Mouse (Mus musculus) right cerebral cortex, postnatal 10 days (tissue): Measurements from ENCODE around the gene Aif1.
"Not testable (repeated sequence)": the region's sequence is repeated elsewhere in the genome, so short reads cannot be mapped to it uniquely, and the experiment has no call there.

Experiments used
- DNase-seq, 2 experiments: peaks; one replicate each; pipeline ENCODE4 v3.0.0; 2021; ENCODE audit warnings: low spot score in 2 of 2

Aif1 gene

DNA sequence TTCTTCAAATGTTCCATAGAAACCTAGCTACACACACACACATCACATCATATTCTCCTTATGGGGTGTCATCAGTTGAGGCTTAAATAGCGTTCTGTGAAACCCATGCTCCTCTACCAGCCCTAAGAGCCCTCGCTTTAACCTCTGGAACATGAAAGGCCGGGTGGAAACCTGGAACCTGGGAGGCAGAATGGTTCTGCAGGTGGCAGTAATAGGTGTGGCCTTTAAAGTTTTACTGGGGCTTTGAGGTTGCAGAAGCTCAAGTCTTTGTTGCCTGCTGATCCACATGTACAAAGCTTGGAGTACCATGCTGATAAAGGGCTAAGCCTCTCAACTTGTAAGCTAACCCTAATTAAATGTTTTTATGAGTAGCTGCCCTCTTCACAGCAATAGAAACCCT lies 28.5 kb downstream of the Aif1 start:
- DNase-seq: no peak

DNA sequence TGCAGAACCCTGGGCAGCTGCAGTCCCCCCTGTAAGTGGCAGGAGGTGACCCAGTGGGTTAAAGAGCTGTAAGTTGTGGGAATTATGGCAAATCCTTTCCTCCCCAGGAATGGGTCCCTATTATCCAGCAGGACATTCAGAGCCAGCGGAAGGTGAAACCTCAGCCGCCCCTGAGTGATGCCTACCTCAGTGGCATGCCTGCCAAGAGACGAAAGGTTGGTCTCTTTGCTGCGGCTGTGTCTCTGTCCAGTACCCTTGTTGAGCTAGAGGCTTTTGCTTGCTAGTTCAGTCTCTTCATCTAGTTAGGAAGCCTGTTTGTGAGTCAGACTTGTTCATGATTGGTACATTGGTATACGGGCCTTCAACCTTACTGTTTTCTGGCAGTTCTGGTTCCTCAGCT lies 29.7 kb downstream of the Aif1 start:
- no peak for DNase-seq

DNA sequence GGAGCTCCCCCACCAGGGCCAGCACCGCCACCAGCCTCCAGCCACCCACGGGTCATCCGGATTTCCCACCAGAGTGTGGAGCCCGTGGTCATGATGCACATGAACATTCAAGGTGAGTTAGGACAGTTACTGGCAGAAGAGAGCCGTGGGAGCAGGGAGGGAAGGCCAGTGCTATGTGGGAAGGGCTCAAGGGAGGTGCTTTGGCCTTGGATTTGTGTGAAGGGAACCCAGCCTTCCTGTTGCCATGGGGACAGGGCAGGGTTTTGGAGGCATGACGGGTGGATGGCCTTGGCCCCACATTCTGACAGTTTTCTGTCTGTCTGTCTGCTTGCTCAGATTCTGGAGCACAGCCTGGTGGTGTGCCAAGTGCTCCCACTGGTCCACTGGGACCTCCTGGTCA lies 33.9 kb downstream of the Aif1 start:
- no peak for DNase-seq

DNA sequence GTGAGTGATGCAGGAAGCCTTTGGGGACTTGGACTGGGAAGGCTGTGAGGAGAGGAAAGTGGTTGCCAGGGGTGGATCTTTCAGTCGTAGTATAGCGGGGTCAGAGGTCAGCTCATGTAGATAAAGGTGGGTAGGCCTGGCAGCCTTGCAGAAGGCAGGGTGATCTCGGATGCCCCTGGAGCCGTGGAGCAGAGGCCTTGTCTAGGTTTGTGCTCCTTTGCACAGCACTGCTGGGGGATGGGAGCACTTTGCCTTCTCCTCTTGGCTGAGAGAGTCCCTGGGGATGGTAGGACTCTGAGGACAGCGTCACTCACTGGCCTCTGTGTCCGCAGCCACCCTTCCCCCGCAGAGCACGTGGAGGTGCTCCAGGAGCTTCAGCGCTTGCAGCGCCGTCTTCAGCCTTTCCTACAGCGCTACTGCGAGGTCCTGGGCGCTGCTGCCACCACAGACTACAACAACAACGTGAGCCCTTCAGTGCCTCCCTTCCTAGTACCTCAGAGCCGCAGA lies 35.3 kb downstream of the Aif1 start:
- no peak for DNase-seq

DNA sequence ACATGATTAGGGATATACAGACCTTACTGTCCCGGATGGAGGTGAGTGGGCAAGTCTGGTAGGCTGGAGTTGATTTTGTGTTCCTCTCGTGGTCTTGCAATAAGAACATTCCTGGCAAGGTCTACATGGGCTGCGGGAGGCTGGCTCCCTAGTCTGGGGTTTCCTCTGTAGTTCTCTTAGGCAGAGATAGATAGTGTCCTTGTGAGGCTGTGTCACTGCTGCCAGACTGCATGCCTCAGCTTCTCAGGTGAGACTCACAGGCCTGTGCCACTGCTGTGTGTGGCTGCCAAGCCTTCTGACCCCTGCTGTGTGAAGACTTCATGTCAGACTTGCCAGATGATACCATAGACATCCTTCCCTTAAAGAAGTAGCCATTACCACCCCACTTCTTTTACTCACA lies 36.6 kb downstream of the Aif1 start:
- DNase-seq: no peak

DNA sequence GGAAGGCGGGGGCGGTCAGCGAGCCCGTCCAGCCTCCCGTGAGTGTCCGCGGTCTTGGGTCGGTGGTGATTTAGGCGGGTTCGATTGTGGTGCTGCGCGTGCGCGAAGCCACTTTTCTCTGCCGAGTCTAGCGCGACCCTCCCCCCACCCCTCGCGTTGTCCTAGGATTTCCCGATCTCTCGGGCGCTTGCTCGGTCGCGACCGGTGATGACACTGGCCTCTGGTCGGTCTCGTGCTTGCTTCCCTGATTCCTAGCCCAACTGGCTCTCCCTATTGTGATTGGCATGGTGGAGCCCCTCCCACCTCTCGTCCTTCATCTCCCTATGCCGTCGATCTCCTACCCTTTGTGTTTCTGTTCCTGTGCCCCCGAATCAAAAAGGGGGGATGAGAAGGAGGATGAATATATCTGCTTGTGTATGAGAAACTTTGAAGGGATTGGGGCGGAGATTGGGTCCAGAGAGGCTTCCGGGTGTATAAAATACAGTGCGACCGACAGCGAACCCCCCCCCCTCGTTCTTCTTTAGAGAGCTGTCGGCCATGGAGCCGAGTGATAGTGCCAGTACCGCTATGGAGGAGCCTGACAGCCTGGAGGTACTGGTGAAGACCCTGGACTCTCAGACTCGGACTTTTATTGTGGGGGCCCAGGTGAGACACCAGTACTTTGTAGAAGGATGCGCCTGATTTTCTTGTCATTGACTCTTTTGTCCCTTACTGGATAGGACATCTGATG lies 40.1 kb downstream of the Aif1 start:
- no peak for DNase-seq

DNA sequence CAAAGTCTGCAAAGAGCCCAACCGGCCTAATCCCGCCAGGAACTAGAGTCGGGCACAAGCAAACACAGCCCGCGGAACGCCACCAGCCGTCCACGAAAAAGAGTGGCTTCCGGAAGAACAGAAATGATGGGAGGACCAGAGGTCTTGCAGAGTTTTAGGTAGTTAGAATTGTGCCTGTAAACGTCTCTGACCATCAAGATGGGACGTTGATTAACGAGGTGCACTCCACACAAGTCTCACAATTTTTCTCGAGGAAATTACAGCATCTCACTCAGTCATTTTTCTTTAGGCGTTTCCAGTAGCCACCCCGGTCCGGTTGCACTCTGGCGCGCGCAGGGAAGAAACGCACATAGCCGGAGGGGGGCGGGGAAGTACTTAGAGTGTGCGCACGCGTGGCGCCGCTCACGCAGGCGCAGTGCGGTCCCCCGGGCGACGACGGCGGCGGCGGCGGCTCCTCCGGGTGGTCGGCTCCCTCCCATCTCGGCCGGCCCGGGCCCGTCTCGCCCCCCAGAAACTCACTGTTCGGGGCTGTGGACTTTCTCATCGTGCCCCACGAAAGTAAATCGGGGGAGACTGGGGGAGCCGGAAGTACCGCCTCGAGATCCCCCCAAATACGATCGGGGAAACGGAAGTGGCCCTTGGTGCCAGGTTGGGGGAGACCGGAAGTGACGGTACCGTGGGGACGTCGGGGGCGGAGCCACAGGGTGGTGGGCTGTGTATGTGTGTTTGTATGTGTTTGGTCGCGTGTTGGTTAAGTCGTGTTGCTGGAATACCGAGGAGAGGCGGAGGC lies 40.9 kb downstream of the Aif1 start, which contains the start of gene Bag6:
Gene Bag6 (plus strand): TSS at position 378 of the 790 bp plus-strand sequence.
- peak; percentile 95 to 96 for DNase-seq

DNA sequence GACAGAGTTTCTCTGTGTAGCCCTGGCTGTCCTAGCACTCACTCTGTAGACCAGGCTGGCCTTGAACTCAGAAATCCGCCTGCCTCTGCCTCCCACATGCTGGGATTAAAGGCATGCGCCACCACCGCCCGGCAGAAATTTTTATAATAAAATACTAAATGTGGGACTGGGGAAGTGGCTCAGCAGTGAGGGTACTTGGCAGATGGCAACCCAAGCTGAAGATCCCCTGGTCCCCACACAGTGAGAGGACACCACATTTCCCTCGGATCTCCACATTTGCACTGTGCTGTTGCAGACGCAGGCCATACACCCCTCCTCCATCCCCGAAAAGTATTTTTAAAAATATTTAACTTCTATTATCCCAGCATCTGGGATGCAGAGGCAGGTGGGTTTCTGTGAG lies 42.4 kb downstream of the Aif1 start:
- no peak for DNase-seq

DNA sequence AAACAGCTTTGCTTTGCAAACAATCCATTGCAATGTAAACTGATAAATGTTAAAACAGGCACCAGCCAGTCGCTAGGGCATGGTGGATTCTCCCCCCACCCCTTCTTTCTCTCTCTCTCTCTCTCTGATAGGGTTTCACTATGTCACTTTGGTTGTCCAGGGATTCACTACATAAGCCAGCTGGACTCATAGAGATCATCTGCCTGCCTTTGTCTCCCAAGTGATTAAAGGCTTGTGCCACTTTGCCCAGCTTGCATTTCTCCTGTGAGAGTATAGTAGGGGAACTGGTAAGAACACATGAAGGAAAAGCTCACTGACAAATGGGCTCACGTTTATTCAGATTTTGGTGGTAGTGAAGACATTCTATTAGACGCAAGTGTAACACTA lies 43.7 kb downstream of the Aif1 start:
- DNase-seq: no peak

DNA sequence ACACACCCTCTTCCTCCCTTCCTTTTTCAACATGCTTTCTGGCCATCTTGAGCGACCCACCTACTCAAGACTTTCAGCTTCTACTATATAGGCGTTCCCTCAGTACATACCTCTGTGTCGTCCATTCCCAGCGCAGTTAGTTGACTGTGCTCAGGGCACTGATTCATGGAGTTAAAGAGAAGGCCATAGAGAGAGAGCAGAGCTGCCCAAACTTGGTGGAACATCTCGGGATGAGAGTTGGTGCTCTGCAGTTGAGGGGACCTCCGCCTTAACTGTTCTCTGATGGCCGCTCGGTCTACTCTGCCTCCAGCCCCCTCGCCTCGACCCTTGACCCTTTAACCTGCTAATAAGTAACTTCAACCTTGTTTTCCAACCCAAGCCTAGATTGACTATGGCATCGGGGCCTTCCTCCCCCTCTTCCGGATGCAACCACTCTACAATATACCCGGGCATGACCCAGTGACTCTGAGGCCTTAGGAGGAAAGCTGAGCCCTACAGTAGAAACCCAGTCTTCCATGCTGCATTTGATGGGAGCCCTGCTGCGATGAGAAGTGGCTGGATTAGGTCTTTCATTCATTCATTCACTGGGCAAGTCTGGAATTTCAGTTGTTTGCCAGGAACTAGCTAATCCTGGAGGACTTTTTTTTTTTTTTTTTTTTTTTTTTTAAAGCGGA lies 44.2 kb downstream of the Aif1 start, which contains the start of gene Apom:
Gene Apom (minus strand): TSS at position 551 of the 674 bp plus-strand sequence.
- DNase-seq: no peak

DNA sequence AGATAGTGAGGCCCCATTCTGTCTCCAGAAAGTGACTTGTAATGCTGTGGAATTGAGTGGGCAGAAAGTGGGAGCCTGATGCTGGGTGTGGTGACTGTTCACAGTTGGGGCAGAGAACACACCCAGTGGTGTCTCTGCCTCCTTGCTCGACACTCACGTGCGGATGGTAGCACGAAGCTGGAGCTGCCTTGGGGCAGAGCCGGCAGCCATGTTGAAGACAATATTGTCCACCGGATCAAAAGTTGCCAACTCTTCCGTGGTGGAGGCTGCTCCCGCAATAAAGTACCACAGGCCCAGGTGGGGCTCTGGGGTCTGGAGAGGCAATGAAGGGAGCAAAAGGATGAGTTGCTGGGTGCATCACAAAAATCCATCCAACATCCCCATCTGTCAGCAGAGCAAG lies 44.8 kb downstream of the Aif1 start:
- DNase-seq: no peak

DNA sequence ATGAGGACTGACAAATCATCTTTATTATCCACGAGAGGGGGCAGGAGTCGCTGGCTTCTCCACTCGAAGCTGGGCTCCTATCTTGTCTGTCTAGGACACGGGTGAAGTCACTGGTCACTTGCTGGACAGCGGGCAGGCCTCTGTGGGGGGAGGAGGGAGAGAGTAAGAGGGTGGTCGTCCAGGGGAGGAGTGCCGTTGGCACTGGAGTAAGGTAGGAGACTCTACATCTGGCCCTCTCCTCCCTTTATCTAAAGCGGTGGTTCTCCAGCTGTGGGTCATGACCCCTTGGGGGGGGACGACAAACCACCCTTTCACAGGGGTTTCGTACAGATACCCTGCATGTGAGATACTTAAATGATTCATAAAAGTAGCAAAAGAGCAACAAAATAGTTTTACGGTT lies 46.9 kb downstream of the Aif1 start:
- DNase-seq: no peak

DNA sequence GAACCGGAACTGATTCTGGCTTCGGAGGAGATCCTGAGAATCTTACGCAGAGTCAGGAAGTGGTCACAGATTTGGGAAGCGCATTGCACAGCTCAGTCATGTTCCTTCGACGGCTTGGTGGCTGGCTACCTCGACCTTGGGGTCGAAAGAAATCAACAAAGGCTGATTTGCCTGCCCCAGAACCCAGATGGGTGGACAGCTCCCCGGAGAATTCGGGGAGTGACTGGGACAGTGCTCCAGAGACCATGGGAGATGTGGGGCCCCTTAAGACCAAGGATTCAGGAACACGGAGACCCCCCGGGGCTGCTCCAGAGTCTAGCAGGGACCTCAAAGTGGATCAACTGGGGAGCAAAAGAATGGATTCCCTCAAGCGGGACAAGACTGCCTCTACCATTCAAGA lies 48.9 kb downstream of the Aif1 start:
- DNase-seq: no peak

DNA sequence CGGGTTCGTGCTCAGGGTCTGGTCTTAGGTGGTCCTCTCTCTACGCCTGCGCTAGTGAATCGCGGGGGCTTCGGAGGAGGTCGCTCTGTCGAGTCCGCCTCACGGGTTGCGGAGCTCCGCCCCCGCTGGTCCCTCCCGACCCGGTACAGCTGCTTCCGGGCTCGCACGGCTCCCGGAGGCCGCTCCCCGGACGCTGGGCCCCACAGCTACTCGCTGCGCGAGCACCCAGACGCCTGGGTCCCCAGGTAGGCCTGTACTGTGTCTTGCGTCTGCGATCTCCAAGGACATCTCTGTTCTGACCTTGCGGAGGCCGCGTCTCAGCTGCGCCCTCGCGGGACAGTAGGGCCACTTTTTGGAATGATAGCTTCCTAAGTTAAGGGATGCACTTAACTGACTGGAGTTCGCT lies 49.7 kb downstream of the Aif1 start, which contains the start of gene D17H6S53E:
Gene D17H6S53E (plus strand): TSS at position 168 of the 406 bp plus-strand sequence.
- peak; percentile 84 to 86 for DNase-seq

DNA sequence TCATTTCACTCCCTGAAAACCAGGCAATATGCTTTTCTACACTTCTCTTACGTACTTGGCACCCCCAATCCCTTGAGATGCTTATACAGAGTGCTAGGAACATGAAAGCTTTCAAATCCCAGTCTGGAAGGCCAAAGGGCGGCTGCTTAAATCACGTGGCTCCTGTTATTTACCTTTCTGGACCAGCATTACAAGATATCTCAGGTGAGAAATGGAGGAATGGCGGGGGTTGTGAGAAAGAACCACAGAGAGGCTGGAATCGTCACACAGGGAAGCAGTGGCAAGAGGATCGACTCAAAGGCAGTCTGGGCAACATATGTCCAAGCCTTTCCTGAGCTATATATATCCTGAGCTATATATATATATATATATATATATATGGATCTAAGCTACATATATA lies 50.3 kb downstream of the Aif1 start:
- no peak for DNase-seq

DNA sequence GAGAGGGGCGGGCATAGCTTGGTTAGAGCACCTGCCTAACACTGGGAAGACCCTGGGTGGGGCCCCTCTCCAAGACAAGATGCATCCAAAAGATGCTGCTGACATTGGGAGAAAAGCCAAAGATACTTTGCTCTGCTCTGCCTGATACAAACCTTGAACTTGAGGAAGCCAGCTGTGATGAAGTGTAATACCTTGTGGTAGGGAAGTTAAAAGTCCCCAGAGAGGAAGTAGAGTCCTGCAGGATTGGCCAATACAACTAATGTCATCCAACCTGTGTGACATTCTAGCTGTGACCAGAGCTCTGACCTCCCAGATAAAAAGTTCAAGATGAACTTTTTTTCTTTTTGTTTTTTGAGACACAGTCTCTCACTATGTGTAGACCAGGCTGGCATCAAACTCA lies 50.8 kb downstream of the Aif1 start:
- no peak for DNase-seq

DNA sequence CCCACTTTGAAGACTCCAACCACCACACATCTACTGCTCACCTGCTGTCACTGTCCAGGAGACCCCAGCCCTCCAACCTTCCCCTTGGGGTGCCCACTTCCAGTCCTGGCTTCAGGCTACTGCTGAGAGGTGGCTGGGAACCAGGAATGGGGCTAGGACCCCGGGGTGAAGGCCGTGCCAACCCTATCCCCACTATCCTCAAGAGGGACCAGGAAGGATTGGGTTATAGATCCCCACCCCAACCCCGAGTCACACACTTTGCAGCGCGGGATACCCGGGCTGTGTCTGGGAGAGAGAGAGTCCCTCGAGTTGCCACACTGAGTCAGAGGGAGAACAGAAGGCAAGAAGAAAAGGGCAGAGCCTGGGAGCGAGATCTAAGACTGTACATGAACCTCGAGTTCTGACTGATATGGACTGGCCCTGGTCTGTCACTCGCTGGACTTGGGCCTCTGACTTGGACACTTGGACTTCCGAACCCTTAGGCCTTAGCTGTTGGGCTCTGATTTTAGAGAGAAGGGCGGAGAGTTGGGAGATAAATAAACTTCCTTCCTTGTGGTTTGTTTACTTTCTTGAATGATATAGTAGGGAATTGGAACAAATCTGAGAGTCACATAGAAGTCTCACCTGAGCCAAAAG lies 51.5 kb downstream of the Aif1 start:
- DNase-seq: not testable (repeated sequence)

DNA sequence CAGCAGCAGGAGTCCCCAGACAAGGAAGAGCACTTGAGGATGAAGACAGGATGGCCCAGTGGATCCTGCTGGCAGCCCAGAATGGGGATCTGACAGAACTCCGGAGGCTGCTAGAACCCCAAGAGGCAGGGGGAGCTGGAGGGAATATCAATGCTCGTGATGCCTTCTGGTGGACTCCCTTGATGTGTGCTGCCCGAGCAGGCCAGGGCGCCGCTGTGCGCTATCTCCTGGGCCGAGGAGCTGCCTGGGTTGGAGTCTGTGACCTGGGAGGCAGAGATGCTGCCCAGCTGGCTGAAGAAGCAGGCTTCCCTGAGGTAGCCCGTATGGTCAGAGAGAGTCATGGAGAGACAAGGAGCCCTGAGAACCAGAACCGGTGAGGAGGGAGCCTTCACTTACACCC lies 52.6 kb downstream of the Aif1 start:
- DNase-seq: not testable (repeated sequence)

DNA sequence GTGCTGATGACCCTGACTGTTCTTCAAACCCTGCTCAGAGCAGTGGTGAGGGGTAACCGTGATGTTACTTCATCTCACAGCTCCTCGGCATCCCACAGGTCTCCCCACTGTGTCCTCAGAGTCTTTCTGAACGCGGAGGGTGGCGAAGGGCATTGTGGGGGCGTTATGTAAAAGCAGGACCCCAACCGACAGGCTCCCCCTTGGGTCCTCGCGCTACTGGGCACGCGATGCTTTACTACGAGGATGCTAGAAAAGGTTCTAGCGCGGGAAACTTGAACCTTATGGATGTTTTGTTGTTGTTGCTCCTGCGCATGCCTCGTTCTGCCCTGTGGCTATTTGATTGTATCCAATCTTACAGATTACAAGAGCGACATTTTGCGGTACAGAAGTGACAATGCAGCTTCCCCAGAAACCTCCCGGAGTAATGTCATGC lies 54.0 kb downstream of the Aif1 start, which contains the start of gene Csnk2b:
Gene Csnk2b (minus strand): TSS at position 183 of the 433 bp plus-strand sequence.
- peak; percentile 79 to 85 for DNase-seq

DNA sequence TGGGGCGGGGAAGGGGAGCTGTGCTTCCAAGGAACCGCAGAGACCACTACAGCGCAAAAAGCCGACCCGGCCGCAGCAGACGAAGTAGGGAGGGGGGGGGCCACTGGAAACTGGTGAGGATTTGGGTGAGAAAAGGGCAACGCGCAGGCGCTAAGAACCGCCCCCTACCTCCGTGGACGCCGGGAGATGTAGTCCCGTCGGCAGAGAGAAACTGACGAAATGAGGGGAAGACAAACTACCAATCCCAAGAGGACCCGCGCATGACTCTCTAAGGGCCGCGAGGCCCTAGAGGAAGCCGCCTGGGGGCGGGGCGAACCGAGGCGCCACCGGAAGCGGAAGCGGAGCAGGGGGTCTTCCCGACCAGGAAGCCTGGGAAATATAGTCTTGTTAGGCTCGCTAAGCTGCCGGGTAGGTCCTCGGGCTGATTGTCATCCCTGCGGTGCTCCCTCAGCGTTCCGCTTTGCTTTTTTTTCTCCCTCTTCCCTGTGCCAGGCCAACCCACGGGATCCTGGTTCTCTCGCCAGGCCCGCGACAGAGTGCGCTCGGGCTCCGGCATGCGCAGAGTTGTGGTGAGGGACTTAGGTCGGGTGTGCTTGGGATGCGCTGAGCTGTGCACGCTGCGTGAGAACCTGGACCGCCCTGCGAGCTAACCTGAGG lies 54.6 kb downstream of the Aif1 start, which contains the start of gene Gpank1:
Gene Gpank1 (plus strand): TSS at position 313 of the 657 bp plus-strand sequence.
- peak; percentile 99 for DNase-seq
